Mouse (Mus musculus) kidney, adult 18-20 months (tissue): ENCODE measurements around the gene Gle1.
"Not testable (repeated sequence)": the region's sequence is repeated elsewhere in the genome, so short reads cannot be mapped to it uniquely, and the experiment has no call there.

Experiments
- DNase-seq: peaks from one replicate; pipeline ENCODE4 v3.0.0; 2021

Gle1 gene

GRCm38 (mm10) chr2:29934906-29935599 is at the start of gene Gle1:
Gene Gle1, plus strand, starts transcription at chr2:29935426.
- DNase-seq, result peak; percentile 98

GRCm38 (mm10) chr2:29886659-29887292 is 48.5 kb upstream of the Gle1 start:
- not testable (repeated sequence) for DNase-seq

GRCm38 (mm10) chr2:29889066-29889944 is 45.9 kb upstream of the Gle1 start, which contains the start of gene Odf2:
Gene Odf2, plus strand, starts transcription at chr2:29889221.
- DNase-seq, result peak; percentile 100

GRCm38 (mm10) chr2:29889991-29890833 is 45.0 kb upstream of the Gle1 start:
- DNase-seq, result peak; percentile 87

- no peak for DNase-seq
Observed at GRCm38 (mm10) chr2:29891773-29892172, 43.5 kb upstream of the Gle1 start.

- no peak for DNase-seq
Observed at GRCm38 (mm10) chr2:29896071-29896470, 39.2 kb upstream of the Gle1 start.

GRCm38 (mm10) chr2:29897366-29897765 is 37.9 kb upstream of the Gle1 start:
- DNase-seq, result no peak

GRCm38 (mm10) chr2:29898081-29898480 is 37.1 kb upstream of the Gle1 start:
- no peak for DNase-seq

GRCm38 (mm10) chr2:29902194-29902593 is 33.0 kb upstream of the Gle1 start:
- no peak for DNase-seq

- not testable (repeated sequence) for DNase-seq
Observed at GRCm38 (mm10) chr2:29908171-29908570, 27.1 kb upstream of the Gle1 start.

- DNase-seq, result no peak
Observed at GRCm38 (mm10) chr2:29910042-29910441, 25.2 kb upstream of the Gle1 start.

GRCm38 (mm10) chr2:29917621-29918020 is 17.6 kb upstream of the Gle1 start:
- DNase-seq, result no peak

- DNase-seq, result peak; percentile 68
Observed at GRCm38 (mm10) chr2:29922011-29922410, 13.2 kb upstream of the Gle1 start.

GRCm38 (mm10) chr2:29926542-29926941 is 8.7 kb upstream of the Gle1 start:
- peak; percentile 63 for DNase-seq

- no peak for DNase-seq
Observed at GRCm38 (mm10) chr2:29930506-29930905, 4.7 kb upstream of the Gle1 start.

- no peak for DNase-seq
Observed at GRCm38 (mm10) chr2:29931194-29931593, 4.0 kb upstream of the Gle1 start.

GRCm38 (mm10) chr2:29940073-29940472 is 4.8 kb downstream of the Gle1 start:
- no peak for DNase-seq

GRCm38 (mm10) chr2:29940826-29941225 is 5.6 kb downstream of the Gle1 start:
- DNase-seq, result no peak

- DNase-seq, result peak; percentile 72
Observed at GRCm38 (mm10) chr2:29944723-29945122, 9.5 kb downstream of the Gle1 start.

GRCm38 (mm10) chr2:29948896-29949295 is 13.7 kb downstream of the Gle1 start:
- DNase-seq, result no peak

- DNase-seq, result no peak
Observed at GRCm38 (mm10) chr2:29961246-29961645, 26.0 kb downstream of the Gle1 start.
